Mouse (Mus musculus): Measurements from ENCODE around the gene Hoxb13.

Gene Hoxb13

GRCm38 (mm10) chr11:96189810-96190522 is 4.2 kb upstream of the Hoxb13 start:
- no peak for DNase-seq (ENCODE audit: low spot score)

GRCm38 (mm10) chr11:96191132-96191531 is 3.0 kb upstream of the Hoxb13 start:
- no peak for DNase-seq (ENCODE audit: low spot score)

GRCm38 (mm10) chr11:96194401-96194710 is 240 bp downstream of the Hoxb13 start:
- no peak for DNase-seq (ENCODE audit: low spot score)

GRCm38 (mm10) chr11:96194961-96195640 is 985 bp downstream of the Hoxb13 start:
- DNase-seq (ENCODE audit: low spot score) = no peak

GRCm38 (mm10) chr11:96195769-96196280 is 1.7 kb downstream of the Hoxb13 start:
- DNase-seq (ENCODE audit: low spot score) = no peak

- DNase-seq (ENCODE audit: low spot score) = no peak
These were observed 4.5 kb downstream of the Hoxb13 start for GRCm38 (mm10) chr11:96198642-96199041.

GRCm38 (mm10) chr11:96199181-96200086 is 5.3 kb downstream of the Hoxb13 start:
- DNase-seq (ENCODE audit: low spot score) = no peak

- DNase-seq (ENCODE audit: low spot score) = no peak
These were observed 6.1 kb downstream of the Hoxb13 start for GRCm38 (mm10) chr11:96200183-96200655.

GRCm38 (mm10) chr11:96201741-96202140 is 7.6 kb downstream of the Hoxb13 start:
- no peak for DNase-seq (ENCODE audit: low spot score)

GRCm38 (mm10) chr11:96202401-96203081 is 8.4 kb downstream of the Hoxb13 start:
- no peak for DNase-seq (ENCODE audit: low spot score)

GRCm38 (mm10) chr11:96203182-96203788 is 9.2 kb downstream of the Hoxb13 start:
- peak; percentile 43 for DNase-seq (ENCODE audit: low spot score)

GRCm38 (mm10) chr11:96203789-96204186 is 9.7 kb downstream of the Hoxb13 start:
- DNase-seq (ENCODE audit: low spot score) = peak; percentile 29

GRCm38 (mm10) chr11:96204351-96204750 is 10.2 kb downstream of the Hoxb13 start:
- no peak for DNase-seq (ENCODE audit: low spot score)

- DNase-seq (ENCODE audit: low spot score) = no peak
These were observed 11.5 kb downstream of the Hoxb13 start for GRCm38 (mm10) chr11:96205426-96206131.

- no peak for DNase-seq (ENCODE audit: low spot score)
These were observed 29.7 kb downstream of the Hoxb13 start for GRCm38 (mm10) chr11:96223813-96224212.

GRCm38 (mm10) chr11:96227676-96228075 is 33.6 kb downstream of the Hoxb13 start:
- no peak for DNase-seq (ENCODE audit: low spot score)

GRCm38 (mm10) chr11:96234906-96235305 is 40.8 kb downstream of the Hoxb13 start:
- peak; percentile 28 for DNase-seq (ENCODE audit: low spot score)

- DNase-seq (ENCODE audit: low spot score) = peak; percentile 42
These were observed 46.1 kb downstream of the Hoxb13 start for GRCm38 (mm10) chr11:96240211-96240610.
